Mouse (Mus musculus): Measurements from ENCODE around the gene Reck. TPM values are rescaled to one million over a fixed set of nuclear protein-coding genes. Genes with fewer than 3 reads are reported as not detected.

Gene Reck
- total RNA-seq, 4 experiments from 2014 or later = 1.4 to 2.4 (median 2.0) TPM

- DNase-seq (ENCODE audit: low spot score in 2 of 2) = no peak
Measured at GRCm38 (mm10) chr4:43969373-43969772, 94.0 kb downstream of the Reck start.

- DNase-seq (ENCODE audit: low spot score in 2 of 2) = no peak
Measured at GRCm38 (mm10) chr4:43970393-43971330, 95.3 kb downstream of the Reck start.

GRCm38 (mm10) chr4:43971541-43972136, 96.3 kb downstream of the Reck start:
- no peak for DNase-seq (ENCODE audit: low spot score in 2 of 2)

- DNase-seq (ENCODE audit: low spot score in 2 of 2) = no peak
Measured at GRCm38 (mm10) chr4:43972137-43972591, 96.8 kb downstream of the Reck start.

GRCm38 (mm10) chr4:43973526-43973981, 98.2 kb downstream of the Reck start:
- peak; percentile 54 to 60 for DNase-seq (ENCODE audit: low spot score in 2 of 2)

GRCm38 (mm10) chr4:43974914-43975616, 99.7 kb downstream of the Reck start:
- no peak for DNase-seq (ENCODE audit: low spot score in 2 of 2)

- no peak for DNase-seq (ENCODE audit: low spot score in 2 of 2)
Measured at GRCm38 (mm10) chr4:43976223-43976740, 101.0 kb downstream of the Reck start.

GRCm38 (mm10) chr4:43978521-43979443, 103.5 kb downstream of the Reck start:
- peak; percentile 27 to 35 for DNase-seq (ENCODE audit: low spot score in 2 of 2)

GRCm38 (mm10) chr4:43979746-43980145, 104.4 kb downstream of the Reck start:
- no peak for DNase-seq (ENCODE audit: low spot score in 2 of 2)

GRCm38 (mm10) chr4:43980236-43980635, 104.9 kb downstream of the Reck start:
- DNase-seq (ENCODE audit: low spot score in 2 of 2) = no peak

GRCm38 (mm10) chr4:43980846-43981245, 105.5 kb downstream of the Reck start:
- no peak for DNase-seq (ENCODE audit: low spot score in 2 of 2)

- no peak for DNase-seq (ENCODE audit: low spot score in 2 of 2)
Measured at GRCm38 (mm10) chr4:43981251-43981650, 105.9 kb downstream of the Reck start.

- peak; percentile 85 to 90 for DNase-seq (ENCODE audit: low spot score in 2 of 2)
Measured at GRCm38 (mm10) chr4:43982053-43982732, 106.9 kb downstream of the Reck start.

GRCm38 (mm10) chr4:43983181-43983580, 107.9 kb downstream of the Reck start, which contains the start of gene Ccin:
TSS of gene Ccin (plus strand) at chr4:43983483.
- DNase-seq (ENCODE audit: low spot score in 2 of 2) = no peak

- no peak for DNase-seq (ENCODE audit: low spot score in 2 of 2)
Measured at GRCm38 (mm10) chr4:43983756-43984155, 108.4 kb downstream of the Reck start.

- no peak for DNase-seq (ENCODE audit: low spot score in 2 of 2)
Measured at GRCm38 (mm10) chr4:43984326-43984725, 109.0 kb downstream of the Reck start.

- no peak for DNase-seq (ENCODE audit: low spot score in 2 of 2)
Measured at GRCm38 (mm10) chr4:43988976-43989375, 113.6 kb downstream of the Reck start.

GRCm38 (mm10) chr4:43993072-43993471, 117.7 kb downstream of the Reck start:
- no peak for DNase-seq (ENCODE audit: low spot score in 2 of 2)

GRCm38 (mm10) chr4:43994342-43994741, 119.0 kb downstream of the Reck start:
- DNase-seq (ENCODE audit: low spot score in 2 of 2) = no peak
